Mouse (Mus musculus): ENCODE measurements around the gene AC153137.1. TPM values are rescaled to one million over a fixed set of nuclear protein-coding genes. Genes with fewer than 3 reads are reported as not detected.
"Not testable (repeated sequence)": the region's sequence is repeated elsewhere in the genome, so short reads cannot be mapped to it uniquely, and the experiment has no call there.

Gene AC153137.1
- polyA plus RNA-seq (2014; fragmentation: Nextera tagmentation; extraction: Ambion mirVana) = not detected in 2 replicates

GRCm38 (mm10) chr1:30977868-30978267, at the start of gene AC153137.1:
Gene AC153137.1 (minus strand): TSS chr1:30977968.
- H3K27ac ChIP-seq (ENCODE audit: low read depth); H3K4me2 ChIP-seq (ENCODE audit: low read length); DNase-seq (ENCODE audit: low spot score); H3K27me3 ChIP-seq (replicated peaks; ENCODE audit: control insufficient read depth, insufficient read depth, low read length); H3K4me3 ChIP-seq (ENCODE audit: low read depth, low read length); H3K9ac ChIP-seq (ENCODE audit: low read length); H3K4me1 ChIP-seq (replicated peaks; ENCODE audit: control insufficient read depth, insufficient read depth, low read length); H3K36me3 ChIP-seq (ENCODE audit: control insufficient read depth, insufficient read depth, low read length); H3K9me3 ChIP-seq (ENCODE audit: control insufficient read depth, low read length); ATAC-seq (replicated peaks; ENCODE audit: low FRiP score, low TSS enrichment, low read depth): not testable (repeated sequence)
- 90% methylated on average over 5 of the region's 6 CpGs for WGBS

- H3K4me1 ChIP-seq (replicated peaks; ENCODE audit: control insufficient read depth, insufficient read depth, low read length) = no peaks in the 10 kb centered on the region
- DNase-seq (ENCODE audit: low spot score) (no peak), ATAC-seq (replicated peaks; ENCODE audit: low FRiP score, low TSS enrichment, low read depth) (peak; percentile 87)
- no peak overlapping the region for H3K4me3 ChIP-seq (ENCODE audit: low read depth, low read length)
- no peak overlapping the region for H3K4me2 ChIP-seq (ENCODE audit: low read length)
- H3K27me3 ChIP-seq (replicated peaks; ENCODE audit: control insufficient read depth, insufficient read depth, low read length) = no peaks in the 10 kb centered on the region
- no peaks in the 10 kb centered on the region for H3K9me3 ChIP-seq (ENCODE audit: control insufficient read depth, low read length)
- H3K9ac ChIP-seq (ENCODE audit: low read length) = no peak overlapping the region
- no peak overlapping the region for H3K27ac ChIP-seq (ENCODE audit: low read depth)
- no peaks in the 10 kb centered on the region for H3K36me3 ChIP-seq (ENCODE audit: control insufficient read depth, insufficient read depth, low read length)
Measured at GRCm38 (mm10) chr1:31023173-31023572, 45.4 kb upstream of the AC153137.1 start.

- H3K4me1 ChIP-seq (replicated peaks; ENCODE audit: control insufficient read depth, insufficient read depth, low read length) = no peaks in the 10 kb centered on the region
- no peaks in the 10 kb centered on the region for H3K27me3 ChIP-seq (replicated peaks; ENCODE audit: control insufficient read depth, insufficient read depth, low read length)
- 74% methylated on average over 6 of the region's 6 CpGs for WGBS
- no peak overlapping the region for H3K9ac ChIP-seq (ENCODE audit: low read length)
- no peak overlapping the region for H3K4me2 ChIP-seq (ENCODE audit: low read length)
- no peak overlapping the region for H3K4me3 ChIP-seq (ENCODE audit: low read depth, low read length)
- no peaks in the 10 kb centered on the region for H3K9me3 ChIP-seq (ENCODE audit: control insufficient read depth, low read length)
- ATAC-seq (replicated peaks; ENCODE audit: low FRiP score, low TSS enrichment, low read depth) (no peak), DNase-seq (ENCODE audit: low spot score) (no peak)
- no peak overlapping the region for H3K27ac ChIP-seq (ENCODE audit: low read depth)
- H3K36me3 ChIP-seq (ENCODE audit: control insufficient read depth, insufficient read depth, low read length) = no peaks in the 10 kb centered on the region
Measured at GRCm38 (mm10) chr1:31019283-31019682, 41.5 kb upstream of the AC153137.1 start.

- no peaks in the 10 kb centered on the region for H3K9me3 ChIP-seq (ENCODE audit: control insufficient read depth, low read length)
- no peak overlapping the region for H3K27ac ChIP-seq (ENCODE audit: low read depth)
- H3K4me3 ChIP-seq (ENCODE audit: low read depth, low read length) = no peak overlapping the region
- H3K36me3 ChIP-seq (ENCODE audit: control insufficient read depth, insufficient read depth, low read length) = no peaks in the 10 kb centered on the region
- H3K4me2 ChIP-seq (ENCODE audit: low read length) = no peak overlapping the region
- no peak for ATAC-seq (replicated peaks; ENCODE audit: low FRiP score, low TSS enrichment, low read depth)
- no peaks in the 10 kb centered on the region for H3K4me1 ChIP-seq (replicated peaks; ENCODE audit: control insufficient read depth, insufficient read depth, low read length)
- no peaks in the 10 kb centered on the region for H3K27me3 ChIP-seq (replicated peaks; ENCODE audit: control insufficient read depth, insufficient read depth, low read length)
- 80% methylated on average over 5 of the region's 5 CpGs for WGBS
- DNase-seq (ENCODE audit: low spot score) = no peak
- H3K9ac ChIP-seq (ENCODE audit: low read length) = no peak overlapping the region
Measured at GRCm38 (mm10) chr1:31017377-31017776, 39.6 kb upstream of the AC153137.1 start.

- no peak overlapping the region for H3K27ac ChIP-seq (ENCODE audit: low read depth)
- no peak overlapping the region for H3K4me3 ChIP-seq (ENCODE audit: low read depth, low read length)
- no peaks in the 10 kb centered on the region for H3K27me3 ChIP-seq (replicated peaks; ENCODE audit: control insufficient read depth, insufficient read depth, low read length)
- ATAC-seq (replicated peaks; ENCODE audit: low FRiP score, low TSS enrichment, low read depth) (no peak), DNase-seq (ENCODE audit: low spot score) (no peak)
- H3K4me1 ChIP-seq (replicated peaks; ENCODE audit: control insufficient read depth, insufficient read depth, low read length) = no peaks in the 10 kb centered on the region
- H3K4me2 ChIP-seq (ENCODE audit: low read length) = no peak overlapping the region
- H3K36me3 ChIP-seq (ENCODE audit: control insufficient read depth, insufficient read depth, low read length) = no peaks in the 10 kb centered on the region
- H3K9ac ChIP-seq (ENCODE audit: low read length) = no peak overlapping the region
- H3K9me3 ChIP-seq (ENCODE audit: control insufficient read depth, low read length) = no peaks in the 10 kb centered on the region
- WGBS = 89% methylated on average over 6 of the region's 6 CpGs
Measured at GRCm38 (mm10) chr1:31016068-31016467, 38.3 kb upstream of the AC153137.1 start.

- no peaks in the 10 kb centered on the region for H3K9me3 ChIP-seq (ENCODE audit: control insufficient read depth, low read length)
- no peaks in the 10 kb centered on the region for H3K36me3 ChIP-seq (ENCODE audit: control insufficient read depth, insufficient read depth, low read length)
- ATAC-seq (replicated peaks; ENCODE audit: low FRiP score, low TSS enrichment, low read depth) (no peak), DNase-seq (ENCODE audit: low spot score) (no peak)
- WGBS = 65% methylated on average over 2 of the region's 2 CpGs
- H3K27me3 ChIP-seq (replicated peaks; ENCODE audit: control insufficient read depth, insufficient read depth, low read length) = no peaks in the 10 kb centered on the region
- no peaks in the 10 kb centered on the region for H3K4me1 ChIP-seq (replicated peaks; ENCODE audit: control insufficient read depth, insufficient read depth, low read length)
- H3K27ac ChIP-seq (ENCODE audit: low read depth) = no peak overlapping the region
- H3K4me2 ChIP-seq (ENCODE audit: low read length) = no peak overlapping the region
- no peak overlapping the region for H3K4me3 ChIP-seq (ENCODE audit: low read depth, low read length)
- no peak overlapping the region for H3K9ac ChIP-seq (ENCODE audit: low read length)
Measured at GRCm38 (mm10) chr1:31015261-31015660, 37.5 kb upstream of the AC153137.1 start.

GRCm38 (mm10) chr1:30977239-30977638, 529 bp downstream of the AC153137.1 start:
- DNase-seq (ENCODE audit: low spot score); H3K4me2 ChIP-seq (ENCODE audit: low read length); H3K9ac ChIP-seq (ENCODE audit: low read length); H3K36me3 ChIP-seq (ENCODE audit: control insufficient read depth, insufficient read depth, low read length); H3K9me3 ChIP-seq (ENCODE audit: control insufficient read depth, low read length); H3K4me3 ChIP-seq (ENCODE audit: low read depth, low read length); ATAC-seq (replicated peaks; ENCODE audit: low FRiP score, low TSS enrichment, low read depth); H3K27me3 ChIP-seq (replicated peaks; ENCODE audit: control insufficient read depth, insufficient read depth, low read length); H3K4me1 ChIP-seq (replicated peaks; ENCODE audit: control insufficient read depth, insufficient read depth, low read length); H3K27ac ChIP-seq (ENCODE audit: low read depth): not testable (repeated sequence)
- 81% methylated on average over 7 of the region's 7 CpGs for WGBS

- peaks cover 4% of the 10 kb centered on the region for H3K4me1 ChIP-seq (replicated peaks; ENCODE audit: control insufficient read depth, insufficient read depth, low read length)
- no peak overlapping the region for H3K4me2 ChIP-seq (ENCODE audit: low read length)
- H3K9me3 ChIP-seq (ENCODE audit: control insufficient read depth, low read length) = no peaks in the 10 kb centered on the region
- H3K4me3 ChIP-seq (ENCODE audit: low read depth, low read length) = no peak overlapping the region
- no peak overlapping the region for H3K27ac ChIP-seq (ENCODE audit: low read depth)
- no peaks in the 10 kb centered on the region for H3K36me3 ChIP-seq (ENCODE audit: control insufficient read depth, insufficient read depth, low read length)
- H3K27me3 ChIP-seq (replicated peaks; ENCODE audit: control insufficient read depth, insufficient read depth, low read length) = no peaks in the 10 kb centered on the region
- no peak overlapping the region for H3K9ac ChIP-seq (ENCODE audit: low read length)
- WGBS = 64% methylated on average over 2 of the region's 2 CpGs
- ATAC-seq (replicated peaks; ENCODE audit: low FRiP score, low TSS enrichment, low read depth) (no peak), DNase-seq (ENCODE audit: low spot score) (no peak)
Measured at GRCm38 (mm10) chr1:30951795-30952194, 26.0 kb downstream of the AC153137.1 start.

GRCm38 (mm10) chr1:30950456-30950835, 27.3 kb downstream of the AC153137.1 start:
- peak overlapping the region; percentile 67 for H3K4me2 ChIP-seq (ENCODE audit: low read length)
- peak overlapping the region; percentile 88 for H3K4me3 ChIP-seq (ENCODE audit: low read depth, low read length)
- ATAC-seq (replicated peaks; ENCODE audit: low FRiP score, low TSS enrichment, low read depth) (no peak), DNase-seq (ENCODE audit: low spot score) (peak; percentile 55)
- no peaks in the 10 kb centered on the region for H3K9me3 ChIP-seq (ENCODE audit: control insufficient read depth, low read length)
- 31% methylated on average over 5 of the region's 5 CpGs for WGBS
- peaks cover 4% of the 10 kb centered on the region for H3K4me1 ChIP-seq (replicated peaks; ENCODE audit: control insufficient read depth, insufficient read depth, low read length)
- peaks cover 4% of the 10 kb centered on the region; the same call in 1 of the 2 replicates for H3K36me3 ChIP-seq (ENCODE audit: control insufficient read depth, insufficient read depth, low read length)
- no peaks in the 10 kb centered on the region for H3K27me3 ChIP-seq (replicated peaks; ENCODE audit: control insufficient read depth, insufficient read depth, low read length)
- peak overlapping the region; percentile 99 for H3K27ac ChIP-seq (ENCODE audit: low read depth)
- peak overlapping the region; percentile 95 for H3K9ac ChIP-seq (ENCODE audit: low read length)

Data from intestine, embryonic 14.5 days (tissue).